Comparison of ENCODE assay signal across 20 mouse cellular contexts in genomic region chr9:51718793-51719192, GRCm38 (mm10). TPM values are rescaled to one million over a fixed set of nuclear protein-coding genes. Genes with fewer than 3 reads are reported as not detected.
"Had no signal": no experiment of that assay in that cellular context is flagged by ENCODE, and none has a peak within 500 bp of the region (broad histone marks: within the 10 kb centered on the region; RNA-seq: fewer than 3 reads in every experiment).

No protein-coding gene starts in this region.

- DNase-seq: left cerebral cortex, postnatal 4 days; liver; liver, embryonic 13.5 days; liver, postnatal 0 days; lung, adult 18-20 months; lung, adult 2 months; lung, embryonic 14.5 days; lung, postnatal 10 days; lung, postnatal 14 days; lung, postnatal 36 days; lung, postnatal 4 days; midbrain, embryonic 14.5 days had no signal

- ATAC-seq: liver, embryonic 12.5 days; liver, postnatal 0 days; lung, postnatal 0 days; midbrain, embryonic 13.5 days; midbrain, embryonic 15.5 days; midbrain, embryonic 16.5 days had no signal

RNA-seq across cellular contexts. Expression of gene Arhgap20, which starts 46.3 kb away (rescaled TPM):
- total RNA-seq: megakaryocyte progenitor cell, adult 5-6 weeks; megakaryocyte, adult 5-6 weeks; megakaryocyte-erythroid progenitor cell, adult 5-6 weeks had no signal
